Mouse (Mus musculus): ENCODE data around the gene Cnbp. TPM values are rescaled to one million over a fixed set of nuclear protein-coding genes. Genes with fewer than 3 reads are reported as not detected.

Cnbp gene
- polyA plus RNA-seq, 1 experiment, result 237 TPM

GRCm38 (mm10) chr6:87814486-87814885 lies 36.4 kb downstream of the Cnbp start:
- WGBS, result 95% methylated on average over 5 of the region's 5 CpGs
- Histone ChIP-seq H3K27ac (ENCODE audit: control insufficient read depth, insufficient read depth, low read depth, low read length, poor library complexity) (no peak overlapping the region), H3K4me1 (ENCODE audit: control insufficient read depth, insufficient read depth, low read length) (peaks cover 4% of the 10 kb centered on the region; the same call in 1 of the 2 replicates), H3K4me3 (replicated peaks; ENCODE audit: control insufficient read depth, low read depth, low read length) (no peak overlapping the region)
- no peak for TF ChIP-seq CTCF (IDR thresholded peaks at IDR 0.05; ENCODE audit: control insufficient read depth, insufficient read depth, low read length)
- TF ChIP-seq POLR2A (IDR thresholded peaks at IDR 0.05; ENCODE audit: borderline replicate concordance, control insufficient read depth, low read depth, low read length), result no peak

- H3K4me3 ChIP-seq (replicated peaks; ENCODE audit: control insufficient read depth, low read depth, low read length), result no peak overlapping the region
- peaks cover 7% of the 10 kb centered on the region; the same call in 1 of the 2 replicates for H3K4me1 ChIP-seq (ENCODE audit: control insufficient read depth, insufficient read depth, low read length)
- no peak for TF ChIP-seq CTCF (IDR thresholded peaks at IDR 0.05; ENCODE audit: control insufficient read depth, insufficient read depth, low read length)
- no peak for TF ChIP-seq POLR2A (IDR thresholded peaks at IDR 0.05; ENCODE audit: borderline replicate concordance, control insufficient read depth, low read depth, low read length)
- 79% methylated on average over 1 of the region's 1 CpGs for WGBS
- no peak overlapping the region for H3K27ac ChIP-seq (ENCODE audit: control insufficient read depth, insufficient read depth, low read depth, low read length, poor library complexity)
These were observed 38.2 kb downstream of the Cnbp start for GRCm38 (mm10) chr6:87812656-87813055.

DNA sequence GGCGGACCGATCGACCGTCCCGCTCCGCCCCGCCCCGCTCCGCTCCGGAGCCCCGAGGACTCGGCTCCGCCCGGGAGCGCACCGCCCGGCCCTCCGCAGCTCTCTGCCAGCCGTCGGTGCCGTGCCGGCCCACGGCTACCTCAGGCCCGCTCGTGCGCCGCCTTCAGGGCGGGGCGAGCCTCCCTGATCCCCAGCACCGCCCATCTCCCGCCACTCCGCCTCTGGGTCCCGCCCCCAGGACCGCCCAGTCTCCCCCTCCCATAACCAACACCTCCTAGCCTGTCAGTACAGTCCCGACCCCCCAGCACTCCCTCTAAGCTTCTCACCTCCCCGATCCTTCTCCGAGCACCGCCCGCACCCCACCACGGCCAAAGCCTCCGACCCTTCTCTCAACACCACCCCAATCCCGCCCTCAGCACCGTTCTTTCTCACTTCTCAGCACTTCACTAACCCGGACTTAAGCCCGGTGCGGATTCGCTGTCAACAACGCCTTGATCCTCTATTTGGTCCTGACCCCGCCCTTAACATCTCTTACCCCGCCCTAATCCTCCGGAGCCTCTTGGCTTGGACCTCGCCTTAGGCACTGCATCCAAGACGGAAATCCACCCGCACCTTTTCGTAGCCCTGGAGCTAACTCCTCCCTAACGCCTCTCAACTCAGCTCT lies 39.1 kb downstream of the Cnbp start, which contains the start of gene Rab43:
TSS of gene Rab43 (minus strand) at position 490 of the 664 bp plus-strand sequence.
- WGBS, result under 1% methylated on average over 53 of the region's 56 CpGs
- H3K4me3 ChIP-seq (replicated peaks; ENCODE audit: control insufficient read depth, low read depth, low read length), result peak within 1 kb of the TSS; percentile 91
- peak; percentile 98 for TF ChIP-seq POLR2A (IDR thresholded peaks at IDR 0.05; ENCODE audit: borderline replicate concordance, control insufficient read depth, low read depth, low read length)
- no peak; the same call in 1 of the 2 replicates for TF ChIP-seq CTCF (IDR thresholded peaks at IDR 0.05; ENCODE audit: control insufficient read depth, insufficient read depth, low read length)

GRCm38 (mm10) chr6:87810713-87811669 lies 39.9 kb downstream of the Cnbp start:
- H3K4me1 ChIP-seq (ENCODE audit: control insufficient read depth, insufficient read depth, low read length), result peaks cover 8% of the 10 kb centered on the region; the same call in 1 of the 2 replicates
- peak overlapping the region; percentile 91 for H3K4me3 ChIP-seq (replicated peaks; ENCODE audit: control insufficient read depth, low read depth, low read length)
- H3K27ac ChIP-seq (ENCODE audit: control insufficient read depth, insufficient read depth, low read depth, low read length, poor library complexity), result peak overlapping the region; percentile 97
- under 1% methylated on average over 77 of the region's 77 CpGs for WGBS
- no peak for TF ChIP-seq CTCF (IDR thresholded peaks at IDR 0.05; ENCODE audit: control insufficient read depth, insufficient read depth, low read length)
- TF ChIP-seq POLR2A (IDR thresholded peaks at IDR 0.05; ENCODE audit: borderline replicate concordance, control insufficient read depth, low read depth, low read length), result peak; percentile 56; the same call in 1 of the 2 replicates

More for the DNA sequence above, 39.1 kb downstream of the Cnbp start, which contains the start of gene Rab43:
- peak within 1 kb of the TSS; percentile 97 for H3K27ac ChIP-seq (ENCODE audit: control insufficient read depth, insufficient read depth, low read depth, low read length, poor library complexity)
- peaks cover 8% of the 10 kb centered on the region; the same call in 1 of the 2 replicates for H3K4me1 ChIP-seq (ENCODE audit: control insufficient read depth, insufficient read depth, low read length)

DNA sequence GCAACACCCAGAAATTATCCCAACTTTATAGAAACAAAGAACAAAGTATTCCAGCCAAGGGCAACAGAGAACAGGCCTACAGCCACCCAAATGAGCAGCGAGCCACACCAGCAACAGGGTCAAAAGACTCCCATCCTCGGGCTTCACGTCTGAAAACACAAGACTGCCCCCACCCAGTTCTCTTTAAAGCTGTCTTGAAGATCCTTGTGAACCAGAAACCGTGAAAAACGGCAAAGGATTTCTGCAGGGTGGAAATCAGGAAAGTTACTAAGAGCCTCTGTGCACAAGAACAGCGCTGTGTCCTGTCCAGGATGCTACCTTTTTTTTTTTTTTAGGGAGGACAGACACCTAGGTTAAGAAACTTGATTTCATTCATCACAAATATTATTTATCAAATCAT lies 40.6 kb downstream of the Cnbp start:
- Histone ChIP-seq H3K4me1 (ENCODE audit: control insufficient read depth, insufficient read depth, low read length) (peaks cover 13% of the 10 kb centered on the region; the same call in 1 of the 2 replicates), H3K27ac (ENCODE audit: control insufficient read depth, insufficient read depth, low read depth, low read length, poor library complexity) (peak overlapping the region; percentile 97)

GRCm38 (mm10) chr6:87809651-87810161 lies 41.2 kb downstream of the Cnbp start:
- H3K27ac ChIP-seq (ENCODE audit: control insufficient read depth, insufficient read depth, low read depth, low read length, poor library complexity), result peak overlapping the region; percentile 82
- TF ChIP-seq POLR2A (IDR thresholded peaks at IDR 0.05; ENCODE audit: borderline replicate concordance, control insufficient read depth, low read depth, low read length) (0 out of 2 replicates have a peak, but pooled peaks have one; percentile 34), CTCF (IDR thresholded peaks at IDR 0.05; ENCODE audit: control insufficient read depth, insufficient read depth, low read length) (no peak)
- WGBS, result 20% methylated on average over 6 of the region's 6 CpGs
- peaks cover 13% of the 10 kb centered on the region; the same call in 1 of the 2 replicates for H3K4me1 ChIP-seq (ENCODE audit: control insufficient read depth, insufficient read depth, low read length)
- peak overlapping the region; percentile 91 for H3K4me3 ChIP-seq (replicated peaks; ENCODE audit: control insufficient read depth, low read depth, low read length)

More for the DNA sequence above, 40.6 kb downstream of the Cnbp start:
- no peak for TF ChIP-seq POLR2A (IDR thresholded peaks at IDR 0.05; ENCODE audit: borderline replicate concordance, control insufficient read depth, low read depth, low read length)
- no peak for TF ChIP-seq CTCF (IDR thresholded peaks at IDR 0.05; ENCODE audit: control insufficient read depth, insufficient read depth, low read length)
- WGBS, result 2% methylated on average over 6 of the region's 6 CpGs
- H3K4me3 ChIP-seq (replicated peaks; ENCODE audit: control insufficient read depth, low read depth, low read length), result peak overlapping the region; percentile 91

DNA sequence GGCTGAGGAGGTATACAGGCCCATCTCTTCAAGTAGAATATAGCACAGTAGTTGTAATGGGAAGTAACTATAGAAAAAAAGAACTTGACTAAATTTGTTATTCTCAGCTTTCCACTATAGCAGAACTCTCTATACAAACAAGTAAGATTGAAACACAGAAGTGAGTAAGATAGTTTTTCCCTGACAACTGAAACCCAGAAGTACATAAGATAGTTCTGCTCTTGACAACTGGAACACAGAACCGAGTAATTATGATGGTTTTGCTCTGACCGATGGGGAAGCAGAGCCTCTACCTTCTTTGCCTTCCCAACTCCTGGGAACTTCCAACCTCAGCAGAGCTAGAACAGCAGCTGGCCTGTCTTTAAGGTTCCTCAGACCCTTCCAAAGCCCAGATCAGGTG lies 41.8 kb downstream of the Cnbp start:
- Histone ChIP-seq H3K4me1 (ENCODE audit: control insufficient read depth, insufficient read depth, low read length) (peaks cover 13% of the 10 kb centered on the region; the same call in 1 of the 2 replicates), H3K27ac (ENCODE audit: control insufficient read depth, insufficient read depth, low read depth, low read length, poor library complexity) (peak overlapping the region; percentile 82), H3K4me3 (replicated peaks; ENCODE audit: control insufficient read depth, low read depth, low read length) (peak overlapping the region; percentile 91)
- TF ChIP-seq CTCF (IDR thresholded peaks at IDR 0.05; ENCODE audit: control insufficient read depth, insufficient read depth, low read length) (no peak; the same call in 1 of the 2 replicates), POLR2A (IDR thresholded peaks at IDR 0.05; ENCODE audit: borderline replicate concordance, control insufficient read depth, low read depth, low read length) (no peak)
- WGBS, result 32% methylated on average over 2 of the region's 2 CpGs

Measured in bone marrow, adult 2 months (tissue).